Mouse (Mus musculus) MEL (cell line): Measurements from ENCODE around the gene Ssu2.

Experiments used
- CHD1 ChIP-seq: IDR thresholded peaks from 2 replicates; pipeline ENCODE4 v1.6.1; 2012; ENCODE audit warnings: low read depth, mild to moderate bottlenecking, inconsistent platforms, low read length, improper control_type of control experiment
- CTCF ChIP-seq, 3 experiments: IDR thresholded peaks in 2 of 3; conservative IDR thresholded peaks in 1 of 3; 2 replicates each; pipeline ENCODE4 v1.5.1; 2011 to 2012; ENCODE audit warnings: low read length in 3 of 3, low read depth in 2 of 3, mild to moderate bottlenecking in 2 of 3, improper control_type of control experiment in 1 of 3, inconsistent platforms in 1 of 3, mixed read lengths in 1 of 3, moderate library complexity in 1 of 3; ENCODE audit not compliant: control insufficient read depth in 1 of 3, insufficient read depth in 1 of 3, poor library complexity in 1 of 3, severe bottlenecking in 1 of 3
- ELF1 ChIP-seq: IDR thresholded peaks from 2 replicates; pipeline ENCODE4 v1.6.1; 2014; ENCODE audit warnings: low read depth, mild to moderate bottlenecking, inconsistent platforms, low read length, improper control_type of control experiment, moderate library complexity
- EP300 ChIP-seq, 2 experiments: IDR thresholded peaks; 2 replicates each; pipeline ENCODE4 v1.6.1; 2011; ENCODE audit warnings: improper control_type of control experiment in 2 of 2, low read length in 2 of 2, low read depth in 1 of 2, mild to moderate bottlenecking in 1 of 2
- POLR2A ChIP-seq, 2 experiments: IDR thresholded peaks; 2 replicates each; pipeline ENCODE4 v1.6.1; 2011 to 2012; ENCODE audit warnings: low read length in 2 of 2, mild to moderate bottlenecking in 2 of 2, control low read depth in 1 of 2, improper control_type of control experiment in 1 of 2, low read depth in 1 of 2, moderate library complexity in 1 of 2; ENCODE audit not compliant: control insufficient read depth in 1 of 2, insufficient read depth in 1 of 2, poor library complexity in 1 of 2
- POLR2AphosphoS2 ChIP-seq: IDR thresholded peaks from 2 replicates; pipeline ENCODE4 v1.6.1; 2011; ENCODE audit warnings: low read length, improper control_type of control experiment
- RAD21 ChIP-seq: IDR thresholded peaks from 2 replicates; pipeline ENCODE4 v1.6.1; 2011; ENCODE audit warnings: mild to moderate bottlenecking, low read depth, low read length, improper control_type of control experiment
- RCOR1 ChIP-seq: IDR thresholded peaks from 2 replicates; pipeline ENCODE4 v1.6.1; 2012; ENCODE audit warnings: low read depth, mild to moderate bottlenecking, inconsistent platforms, low read length, improper control_type of control experiment
- SIN3A ChIP-seq: IDR thresholded peaks from 2 replicates; pipeline ENCODE4 v1.6.1; 2012; ENCODE audit warnings: low read length, improper control_type of control experiment, inconsistent platforms
- TAL1 ChIP-seq: IDR thresholded peaks from 2 replicates; pipeline ENCODE4 v1.6.1; 2012; ENCODE audit warnings: mild to moderate bottlenecking, inconsistent platforms, low read length, moderate library complexity, mixed read lengths
- TCF12 ChIP-seq: IDR thresholded peaks from 2 replicates; pipeline ENCODE4 v1.6.1; 2014; ENCODE audit warnings: low read depth, mild to moderate bottlenecking, inconsistent platforms, low read length, improper control_type of control experiment, moderate library complexity
- UBTF ChIP-seq: IDR thresholded peaks from 2 replicates; pipeline ENCODE4 v1.6.1; 2012; ENCODE audit warnings: low read depth, mild to moderate bottlenecking, inconsistent platforms, low read length, improper control_type of control experiment, moderate library complexity, borderline replicate concordance; ENCODE audit not compliant: insufficient read depth
- ZC3H11A ChIP-seq: IDR thresholded peaks from 2 replicates; pipeline ENCODE4 v1.6.1; 2012; ENCODE audit warnings: low read depth, mild to moderate bottlenecking, inconsistent platforms, low read length, improper control_type of control experiment
- ZNF384 ChIP-seq: IDR thresholded peaks from 2 replicates; pipeline ENCODE4 v1.6.1; 2012; ENCODE audit warnings: low read depth, mild to moderate bottlenecking, inconsistent platforms, low read length, improper control_type of control experiment

GRCm38 (mm10) chr6:112382990-112383685 is 4.7 kb downstream of the Ssu2 start:
- no peak for TF ChIP-seq CTCF (IDR thresholded peaks at IDR 0.05 in 2 of 3, conservative IDR thresholded peaks at IDR 0.05 in 1 of 3; ENCODE audit: control insufficient read depth in 1 of 3, insufficient read depth in 1 of 3, low read depth in 2 of 3, low read length in 3 of 3, poor library complexity in 1 of 3, severe bottlenecking in 1 of 3)
- no peak for TF ChIP-seq EP300 (IDR thresholded peaks at IDR 0.05; ENCODE audit: low read depth in 1 of 2, low read length in 2 of 2)
- TF ChIP-seq ELF1 = no peak
- TF ChIP-seq CHD1 = no peak
- TF ChIP-seq POLR2A (IDR thresholded peaks at IDR 0.05; ENCODE audit: control insufficient read depth in 1 of 2, insufficient read depth in 1 of 2, low read depth in 1 of 2, low read length in 2 of 2, poor library complexity in 1 of 2) = no peak
- no peak for TF ChIP-seq TAL1
- no peak for TF ChIP-seq ZC3H11A
- no peak for TF ChIP-seq RCOR1
- TF ChIP-seq TCF12 = no peak
- TF ChIP-seq UBTF = no peak
- TF ChIP-seq ZNF384 = no peak
- TF ChIP-seq RAD21 = no peak
- no peak for TF ChIP-seq POLR2AphosphoS2
- no peak for TF ChIP-seq SIN3A
